Mouse (Mus musculus) liver, adult 2 months (tissue): Measurements from ENCODE around the gene Olfr652.

Experiments
- CTCF ChIP-seq: fragments of 200-500 bp; IDR thresholded peaks from 2 replicates; pipeline ENCODE4 v1.5.1; 2011; ENCODE audit warnings: low read depth, low read length, control low read depth
- POLR2A ChIP-seq: fragments of 200-500 bp; IDR thresholded peaks from 2 replicates; pipeline ENCODE4 v1.6.1; 2011; ENCODE audit warnings: low read length, control low read depth; ENCODE audit not compliant: insufficient read depth; ENCODE audit errors: extremely low read depth

DNA sequence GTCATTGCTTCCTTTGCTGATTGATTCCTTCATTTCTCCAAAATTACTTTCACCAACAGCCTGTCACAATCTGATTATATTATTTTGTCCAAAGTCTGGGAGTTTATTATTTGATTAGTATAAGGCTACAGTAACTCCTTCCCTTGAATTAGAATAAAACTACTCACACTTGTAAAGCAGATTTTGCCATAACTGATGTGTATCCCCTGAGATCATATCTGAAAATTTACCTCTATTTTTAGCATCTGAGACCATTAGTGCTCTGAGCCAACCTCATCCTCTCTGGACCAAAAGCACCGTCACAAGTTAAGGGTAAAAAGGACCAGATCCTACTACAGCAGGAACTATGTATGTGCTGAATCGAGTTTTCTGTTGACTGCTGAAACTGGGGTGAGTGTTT lies 16.3 kb downstream of the Olfr652 start, which contains the start of gene Olfr653:
- TF ChIP-seq CTCF = no peak
- TF ChIP-seq POLR2A = no peak
